Mouse (Mus musculus): ENCODE results near the gene Gstm7.
"Not testable (repeated sequence)": the region's sequence is repeated elsewhere in the genome, so short reads cannot be mapped to it uniquely, and the experiment has no call there.

The Gstm7 gene

DNA sequence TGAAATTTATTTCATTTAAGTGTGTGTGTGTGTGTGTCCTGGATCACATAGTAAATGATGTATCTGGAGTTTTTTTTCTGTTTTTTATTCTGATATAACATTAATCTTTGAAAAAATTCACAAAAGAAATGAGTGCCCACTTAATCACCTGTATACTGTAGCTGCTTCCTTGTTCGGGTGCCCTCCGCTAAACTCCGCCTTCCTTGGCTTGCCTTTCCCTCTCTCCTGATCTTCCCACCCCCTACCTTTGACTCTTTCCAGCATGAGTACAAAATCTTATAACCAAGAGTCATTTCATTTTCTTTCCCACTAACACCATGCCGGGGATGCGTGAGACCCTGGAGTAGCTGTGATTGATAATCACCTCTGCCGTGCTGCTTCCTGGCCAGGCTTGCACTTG, 511 bp upstream of the Gstm7 start:
- DNase-seq, result no peak

GRCm38 (mm10) chr3:107931134-107931533, 483 bp downstream of the Gstm7 start:
- DNase-seq, result no peak

DNA sequence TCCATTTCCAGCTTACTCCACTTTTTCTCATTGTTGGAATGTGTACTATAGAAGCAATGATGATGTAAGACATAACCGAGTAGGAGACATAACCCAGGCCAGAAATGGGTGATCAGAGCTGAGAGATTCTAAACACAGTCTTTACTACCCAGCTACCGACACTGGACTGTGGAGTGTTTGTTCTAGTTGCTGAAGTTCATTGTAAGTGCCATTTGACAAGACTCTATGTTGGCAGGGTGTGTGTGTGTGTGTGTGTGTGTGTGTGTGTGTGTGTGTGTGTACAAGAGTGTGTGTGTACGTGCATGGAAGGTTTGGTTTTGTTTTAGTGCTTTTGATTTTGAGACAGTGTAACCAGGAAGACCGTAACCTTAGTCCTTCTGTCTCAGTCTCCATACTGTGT, 1.9 kb downstream of the Gstm7 start:
- no peak for DNase-seq

GRCm38 (mm10) chr3:107929243-107929642, 2.4 kb downstream of the Gstm7 start:
- DNase-seq, result no peak

- DNase-seq, result no peak
Measured at GRCm38 (mm10) chr3:107928691-107929090, 2.9 kb downstream of the Gstm7 start.

DNA sequence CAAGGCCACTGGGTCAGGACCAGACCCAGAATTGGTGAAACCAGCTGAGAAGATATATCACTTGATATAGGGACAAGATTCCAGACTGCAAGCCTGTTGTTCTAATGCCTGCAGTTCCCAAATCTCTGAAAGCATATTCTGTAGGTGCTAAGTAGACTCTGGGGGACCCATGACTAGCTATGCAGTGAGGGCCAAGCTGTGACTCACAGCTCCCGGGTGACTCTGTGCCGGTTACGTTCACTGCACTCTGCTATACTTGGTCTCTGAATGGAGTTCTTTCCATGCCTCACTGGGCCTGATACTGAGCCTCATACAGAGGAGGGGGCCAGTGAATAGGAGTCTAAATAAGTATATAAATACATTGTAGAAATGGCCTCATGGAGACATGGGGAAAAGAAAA, 3.8 kb downstream of the Gstm7 start:
- DNase-seq, result no peak

- no peak for DNase-seq
Measured at GRCm38 (mm10) chr3:107925335-107925734, 6.3 kb downstream of the Gstm7 start.

DNA sequence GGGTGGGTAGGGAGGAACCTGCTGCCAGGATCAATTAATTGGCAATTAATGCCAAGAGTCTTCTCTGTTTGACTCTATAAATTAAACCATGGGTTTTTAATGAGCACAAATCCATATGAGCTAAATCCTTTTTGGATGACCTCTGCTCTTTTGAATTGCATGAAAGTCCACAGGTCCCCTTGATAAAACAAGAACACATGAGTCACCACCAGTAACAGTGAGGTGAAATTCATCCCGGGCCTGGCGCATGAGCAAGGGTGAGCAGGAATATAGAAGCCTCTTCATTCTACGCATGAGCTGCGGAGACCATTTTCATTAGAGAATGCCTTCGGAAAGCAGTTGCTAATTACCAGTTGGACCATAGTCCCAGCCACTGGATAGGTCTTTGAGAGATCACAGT, 11.3 kb downstream of the Gstm7 start:
- no peak for DNase-seq

- peak; percentile 45 for DNase-seq
Measured at GRCm38 (mm10) chr3:107917783-107918408, 13.7 kb downstream of the Gstm7 start.

DNA sequence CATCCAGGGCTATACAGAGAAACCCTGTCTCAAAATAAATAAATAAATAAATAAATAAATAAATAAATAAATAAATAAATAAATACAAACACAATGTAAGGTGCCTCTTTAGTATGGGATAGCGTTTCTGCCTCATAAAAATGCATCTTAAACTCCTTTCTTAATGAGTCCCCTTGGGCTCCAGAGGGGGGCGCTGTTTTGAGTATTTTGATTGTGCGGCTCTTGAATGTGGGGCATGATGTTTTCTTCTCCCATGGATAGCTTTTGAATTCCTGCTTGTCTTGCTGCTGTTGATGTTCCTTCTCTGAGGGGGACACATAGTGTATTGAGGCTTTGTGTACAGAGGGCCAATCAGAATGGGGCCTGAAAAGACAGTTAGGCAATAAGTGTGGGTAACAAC, 14.5 kb downstream of the Gstm7 start:
- DNase-seq, result no peak

- no peak for DNase-seq
Measured at GRCm38 (mm10) chr3:107916674-107917073, 14.9 kb downstream of the Gstm7 start.

DNA sequence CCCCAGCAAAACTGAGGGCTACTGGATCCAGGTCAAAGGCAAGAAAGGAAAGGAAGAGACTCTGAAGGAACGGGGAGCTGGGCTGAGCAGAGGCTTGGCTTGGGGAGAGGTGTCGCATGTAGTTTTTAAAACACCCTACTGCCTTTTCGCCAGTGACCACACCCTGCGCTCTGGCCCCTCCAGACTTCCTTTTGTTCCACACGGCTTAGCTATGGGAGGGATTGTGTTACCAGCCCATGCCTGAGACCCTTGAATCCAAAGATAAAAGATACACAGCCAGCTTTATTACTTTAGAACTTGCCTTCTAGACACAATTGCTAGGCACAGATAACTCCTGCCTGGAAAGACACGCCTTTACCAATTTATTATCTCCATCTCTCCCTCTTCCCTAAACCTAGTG, 25.7 kb downstream of the Gstm7 start:
- DNase-seq, result peak; percentile 12

DNA sequence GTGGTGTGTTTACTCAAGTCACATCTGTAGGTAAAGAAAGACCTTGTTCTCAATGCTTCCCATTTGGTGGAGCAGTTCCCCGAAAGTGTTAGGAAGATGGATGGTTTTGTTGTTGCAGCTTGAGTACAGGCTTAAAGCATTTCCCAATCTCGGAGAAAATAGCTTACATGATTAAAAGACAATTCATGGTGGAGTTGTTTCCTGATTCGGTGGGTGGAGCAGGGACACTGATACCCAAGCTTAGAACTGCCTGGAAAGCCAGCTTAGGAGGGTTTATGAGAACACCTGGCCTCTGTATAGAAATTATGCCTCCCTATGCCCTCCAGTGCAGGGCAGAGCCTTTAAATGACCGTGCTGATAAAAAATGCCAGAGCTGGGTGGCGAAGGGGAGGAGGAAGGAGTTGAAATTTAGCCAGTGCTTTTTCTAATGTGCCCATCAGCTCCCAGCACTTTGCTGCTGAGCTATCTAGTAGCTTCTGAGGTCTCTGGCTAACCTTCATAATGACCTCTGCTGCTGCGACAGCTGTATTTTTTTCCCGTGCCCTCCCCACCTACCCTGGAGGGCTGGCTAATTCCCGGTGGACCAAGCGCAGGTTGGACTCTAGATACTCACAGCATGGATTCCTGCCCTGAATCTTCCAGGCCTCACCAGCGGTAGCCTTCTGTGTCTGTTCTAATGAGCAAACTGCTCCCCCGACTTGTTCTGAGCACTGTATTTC, 30.5 kb downstream of the Gstm7 start:
- DNase-seq, result no peak

- DNase-seq, result no peak
Measured at GRCm38 (mm10) chr3:107898691-107899090, 32.9 kb downstream of the Gstm7 start.

- peak; percentile 90 for DNase-seq
Measured at GRCm38 (mm10) chr3:107895720-107896569, 35.7 kb downstream of the Gstm7 start, which contains the start of gene Gstm5. Gene Gstm5, plus strand, starts transcription at chr3:107895821.

DNA sequence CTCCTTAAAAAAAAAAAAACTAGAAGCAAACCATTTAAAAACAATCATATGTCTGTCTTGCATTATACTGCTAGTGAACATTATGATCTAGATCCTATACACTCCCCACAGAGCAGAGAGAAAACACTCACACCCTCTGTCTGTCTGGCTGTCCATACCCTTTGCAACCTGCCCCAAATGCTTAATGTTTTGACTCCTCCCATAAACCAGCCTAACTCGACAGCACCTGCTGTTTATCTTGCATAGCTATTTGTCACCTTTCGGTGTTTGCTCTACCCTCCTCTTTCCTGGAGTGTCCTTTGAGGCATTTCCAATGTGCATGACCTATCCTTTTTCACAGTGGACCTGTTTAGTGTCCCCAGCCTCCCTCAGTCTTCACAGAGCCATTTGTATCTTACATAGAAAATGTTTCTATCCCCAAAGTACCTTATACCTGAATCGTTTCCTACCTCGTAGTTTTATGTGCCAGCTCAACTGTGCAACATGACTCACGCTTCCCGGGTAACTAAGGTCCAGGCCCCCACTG, 36.4 kb downstream of the Gstm7 start:
- peak; percentile 16 for DNase-seq

DNA sequence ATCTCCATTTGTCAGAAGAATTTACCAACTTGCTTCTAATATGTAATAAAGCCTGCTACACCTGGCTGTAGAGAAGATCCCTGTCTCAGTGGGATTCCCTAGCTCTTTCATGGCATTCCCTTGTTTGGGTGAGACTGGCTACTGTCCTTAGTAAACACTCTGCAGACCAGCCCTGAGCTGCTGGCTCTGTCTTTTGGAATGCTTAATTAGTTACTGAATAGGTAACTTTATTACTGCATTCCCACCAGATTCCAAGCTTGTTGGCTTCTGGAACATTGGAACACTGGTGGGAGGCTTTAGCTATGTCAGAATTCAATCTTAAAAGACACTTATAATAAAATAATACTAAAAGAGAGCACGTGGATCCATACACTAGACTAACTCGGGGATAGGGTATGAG, 42.4 kb downstream of the Gstm7 start:
- not testable (repeated sequence) for DNase-seq

DNA sequence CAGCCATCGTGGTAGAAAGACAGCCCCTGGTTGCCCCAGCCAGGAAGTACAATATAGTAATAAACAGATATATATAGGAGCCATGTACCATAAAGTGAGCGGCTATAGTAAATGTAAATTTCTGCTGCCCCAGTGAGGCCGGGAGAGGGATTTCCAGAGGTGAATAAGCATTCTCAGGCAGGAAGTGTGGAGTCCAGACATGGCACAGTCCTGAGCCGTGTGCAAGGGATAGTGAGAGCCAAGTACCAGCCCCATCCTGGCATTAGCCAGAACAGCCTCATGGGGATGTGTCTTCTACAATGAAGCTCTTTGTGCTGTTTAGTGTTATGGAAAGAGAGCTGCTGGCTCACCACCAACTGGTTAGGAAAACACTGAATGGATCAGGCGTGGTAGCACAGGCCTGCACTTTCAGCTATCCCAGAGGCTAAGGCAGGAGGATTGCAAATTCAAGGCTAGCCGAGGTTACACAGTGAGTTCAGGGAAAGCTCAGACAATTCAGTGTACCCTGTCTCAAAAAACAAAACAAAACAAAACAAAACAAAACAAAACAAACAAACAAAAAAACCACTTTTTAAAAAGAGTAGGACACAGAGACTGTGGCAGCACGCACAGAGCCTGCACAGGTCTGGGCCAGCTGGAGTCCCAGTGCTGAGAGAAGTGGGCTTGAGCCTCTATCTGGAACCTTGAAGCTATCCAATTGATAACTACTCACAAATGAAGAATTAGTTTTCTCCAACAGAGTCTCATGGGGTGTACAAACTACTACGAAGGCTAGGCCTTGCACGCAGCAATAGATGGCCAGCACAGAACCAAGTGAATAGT, 43.7 kb downstream of the Gstm7 start:
- DNase-seq, result no peak

GRCm38 (mm10) chr3:107877747-107878736, 53.6 kb downstream of the Gstm7 start:
- no peak for DNase-seq

DNA sequence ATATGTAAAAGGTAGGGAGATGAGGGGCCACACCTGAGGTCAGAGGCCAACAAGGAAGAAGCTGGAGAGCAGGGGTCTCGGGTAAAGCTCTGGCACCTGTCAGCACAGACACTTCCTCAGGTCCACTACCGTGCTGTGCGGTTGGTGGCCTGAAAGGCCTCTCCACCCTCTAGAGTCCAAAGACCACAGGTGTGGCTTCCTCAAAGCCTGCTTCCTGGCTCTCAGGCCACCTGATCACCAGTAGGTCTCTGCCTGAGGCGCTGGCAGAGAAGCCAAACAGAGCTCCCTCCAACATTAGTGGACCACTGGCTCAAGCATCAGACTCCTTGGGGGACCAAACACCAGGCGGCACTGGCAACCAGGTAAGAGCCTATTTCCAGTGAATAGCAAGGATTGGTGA, 54.6 kb downstream of the Gstm7 start, which contains the start of gene Eps8l3:
TSS of gene Eps8l3 (plus strand) at position 225 of the 400 bp plus-strand sequence.
- no peak for DNase-seq

All from liver (tissue).